Mouse (Mus musculus) lung, adult 2 months (tissue): ENCODE results near the gene Got1. TPM values are rescaled to one million over a fixed set of nuclear protein-coding genes. Genes with fewer than 3 reads are reported as not detected.
"Not testable (repeated sequence)": the region's sequence is repeated elsewhere in the genome, so short reads cannot be mapped to it uniquely, and the experiment has no call there.

Source experiments
- DNase-seq: peaks from one replicate; pipeline ENCODE4 v3.0.0; 2022
- H3K4me1 ChIP-seq: fragments of 200-500 bp; 2 replicates; pipeline ENCODE4 v1.6.1; 2011; ENCODE audit warnings: low read length; ENCODE audit not compliant: control insufficient read depth, insufficient read depth
- H3K4me3 ChIP-seq: fragments of 200-500 bp; replicated peaks from 2 replicates; pipeline ENCODE3; 2011; ENCODE audit warnings: low read depth, mild to moderate bottlenecking, control low read depth, low read length; ENCODE audit errors: extremely low read depth
- CTCF ChIP-seq: fragments of 200-500 bp; IDR thresholded peaks from 2 replicates; pipeline ENCODE4 v1.5.1; 2011; ENCODE audit warnings: mild to moderate bottlenecking, low read length, control low read depth; ENCODE audit not compliant: insufficient read depth
- POLR2A ChIP-seq: fragments of 200-500 bp; IDR thresholded peaks from 2 replicates; pipeline ENCODE4 v1.6.1; 2011; ENCODE audit warnings: low read depth, mild to moderate bottlenecking, control low read depth, low read length, borderline replicate concordance; ENCODE audit errors: extremely low read depth
- WGBS: fragments of 180-500 bp; shearing (Covaris S2); methylation state at CpG from one replicate; pipeline ENCODE4 v1.1.7; 2018; 5-methylcytosine and 5-hydroxymethylcytosine counted together
- polyA plus RNA-seq: library from polyadenylated mRNA; depleted of rRNA; stranded (reverse); fragments of >200 nt; gene quantifications from 2 replicates; pipeline ENCODE4 v1.2.3, GENCODE M21; 2012

The Got1 gene
- polyA plus RNA-seq, 1 experiment, result 21.7 TPM

GRCm38 (mm10) chr19:43493878-43494277, 30.5 kb downstream of the Got1 start:
- DNase-seq, result no peak
- Histone ChIP-seq H3K4me1 (no peaks in the 10 kb centered on the region), H3K4me3 (no peak overlapping the region)
- no peak for TF ChIP-seq CTCF
- no peak for TF ChIP-seq POLR2A
- WGBS, result 75% methylated on average over 6 of the region's 6 CpGs

GRCm38 (mm10) chr19:43493316-43493715, 31.1 kb downstream of the Got1 start:
- WGBS, result 52% methylated on average over 1 of the region's 1 CpGs
- not testable (repeated sequence) for DNase-seq, H3K4me1 ChIP-seq, H3K4me3 ChIP-seq

GRCm38 (mm10) chr19:43487429-43487828, 37.0 kb downstream of the Got1 start:
- H3K4me3 ChIP-seq, result no peak overlapping the region
- 30% methylated on average over 3 of the region's 3 CpGs for WGBS
- DNase-seq, result no peak
- TF ChIP-seq POLR2A (no peak), CTCF (peak; percentile 35; the same call in 1 of the 2 replicates)
- H3K4me1 ChIP-seq, result no peaks in the 10 kb centered on the region

- DNase-seq, result no peak
- Histone ChIP-seq H3K4me3 (no peak overlapping the region), H3K4me1 (no peaks in the 10 kb centered on the region)
- 65% methylated on average over 9 of the region's 9 CpGs for WGBS
- TF ChIP-seq POLR2A, result no peak
- no peak for TF ChIP-seq CTCF
Measured at GRCm38 (mm10) chr19:43480512-43480911, 43.9 kb downstream of the Got1 start.

GRCm38 (mm10) chr19:43479431-43479830, 45.0 kb downstream of the Got1 start:
- WGBS, result 74% methylated on average over 5 of the region's 5 CpGs
- no peaks in the 10 kb centered on the region for H3K4me1 ChIP-seq

GRCm38 (mm10) chr19:43478891-43479290, 45.5 kb downstream of the Got1 start:
- peak; percentile 20 for DNase-seq
- Histone ChIP-seq H3K4me1 (no peaks in the 10 kb centered on the region), H3K4me3 (no peak overlapping the region)
- TF ChIP-seq CTCF (peak; percentile 55), POLR2A (no peak)
- 23% methylated on average over 5 of the region's 5 CpGs for WGBS

More at GRCm38 (mm10) chr19:43479431-43479830, 45.0 kb downstream of the Got1 start:
- TF ChIP-seq CTCF (no peak), POLR2A (no peak)
- DNase-seq, result no peak
- no peak overlapping the region for H3K4me3 ChIP-seq

GRCm38 (mm10) chr19:43477436-43477835, 47.0 kb downstream of the Got1 start:
- WGBS, result 90% methylated on average over 5 of the region's 5 CpGs
- TF ChIP-seq POLR2A (no peak), CTCF (no peak)
- H3K4me1 ChIP-seq, result no peaks in the 10 kb centered on the region
- no peak overlapping the region for H3K4me3 ChIP-seq
- DNase-seq, result no peak

GRCm38 (mm10) chr19:43476063-43476462, 48.3 kb downstream of the Got1 start:
- DNase-seq, result no peak
- TF ChIP-seq CTCF (no peak), POLR2A (no peak)
- 48% methylated on average over 7 of the region's 7 CpGs for WGBS
- H3K4me3 ChIP-seq, result no peak overlapping the region
- H3K4me1 ChIP-seq, result no peaks in the 10 kb centered on the region

- no peaks in the 10 kb centered on the region for H3K4me1 ChIP-seq
- TF ChIP-seq CTCF, result no peak
- no peak for TF ChIP-seq POLR2A
- DNase-seq, result no peak
- 36% methylated on average over 2 of the region's 2 CpGs for WGBS
- H3K4me3 ChIP-seq, result no peak overlapping the region
Measured at GRCm38 (mm10) chr19:43475642-43476041, 48.8 kb downstream of the Got1 start.

- TF ChIP-seq POLR2A, result no peak
- no peaks in the 10 kb centered on the region for H3K4me1 ChIP-seq
- no peak overlapping the region for H3K4me3 ChIP-seq
- WGBS, result 86% methylated on average over 7 of the region's 7 CpGs
- DNase-seq, result no peak
Measured at GRCm38 (mm10) chr19:43472781-43473180, 51.6 kb downstream of the Got1 start.

GRCm38 (mm10) chr19:43472331-43472730, 52.1 kb downstream of the Got1 start:
- Histone ChIP-seq H3K4me1 (no peaks in the 10 kb centered on the region), H3K4me3 (no peak overlapping the region)
- no peak for DNase-seq
- TF ChIP-seq CTCF (no peak), POLR2A (no peak)
- 83% methylated on average over 8 of the region's 8 CpGs for WGBS
